Mouse (Mus musculus) layer of hippocampus, postnatal 36 days (tissue): ENCODE results near the gene Ptprcap. TPM values are rescaled to one million over a fixed set of nuclear protein-coding genes. Genes with fewer than 3 reads are reported as not detected.
"Not testable (repeated sequence)": the region's sequence is repeated elsewhere in the genome, so short reads cannot be mapped to it uniquely, and the experiment has no call there.

ENCODE experiments used
- DNase-seq, 2 experiments: peaks; one replicate each; pipeline ENCODE4 v3.0.0; 2022
- total RNA-seq, 2 experiments: library from RNA; stranded (reverse); gene quantifications; 2 replicates each; pipeline ENCODE4 v1.2.3; 2021

Gene Ptprcap
- total RNA-seq: 1 to 10 TPM; 1.6 to 3.8 TPM

DNA sequence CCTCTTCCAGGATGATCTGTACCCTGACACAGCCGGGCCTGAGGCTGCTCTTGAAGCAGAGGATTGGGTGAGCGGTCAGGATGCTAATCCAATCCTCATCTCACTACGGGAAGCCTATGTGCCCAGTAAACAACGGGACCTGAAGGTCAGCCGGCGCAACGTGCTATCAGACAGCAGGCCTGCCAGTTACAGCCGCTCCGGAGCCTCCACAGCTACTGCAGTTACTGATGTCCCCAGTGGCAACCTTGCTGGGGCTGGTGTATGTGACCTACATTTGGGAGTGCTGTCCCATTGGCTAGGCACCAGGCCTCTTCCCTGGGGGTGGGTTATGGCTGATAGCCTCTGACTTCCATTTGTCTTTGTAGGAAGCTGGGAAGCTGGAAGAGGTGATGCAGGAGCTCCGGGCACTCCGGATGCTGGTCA is at the start of gene Ptprcap:
Ptprcap (plus strand) TSS at position 373 of the 423 bp plus-strand sequence.
- no peak for DNase-seq

DNA sequence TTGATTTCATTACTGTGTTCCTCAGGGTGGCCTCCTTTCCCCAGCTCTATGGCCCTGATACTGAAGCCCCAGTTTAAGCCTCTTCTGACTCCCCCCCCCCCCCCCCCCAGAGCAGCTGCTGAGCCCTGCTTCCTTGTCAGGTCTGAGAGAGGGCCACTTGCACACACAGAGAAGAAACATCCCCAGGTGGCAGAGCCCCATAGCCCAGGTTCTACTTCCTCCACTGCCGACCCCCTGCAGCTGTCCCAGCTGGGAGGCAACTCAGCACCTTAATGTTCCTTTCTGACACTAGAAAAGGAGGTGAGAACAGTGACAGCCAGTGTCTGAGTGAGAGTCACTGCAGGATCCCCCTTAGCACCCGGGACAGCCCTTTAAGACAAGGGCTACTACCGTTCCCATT is 49.6 kb upstream of the Ptprcap start:
- DNase-seq: no peak

DNA sequence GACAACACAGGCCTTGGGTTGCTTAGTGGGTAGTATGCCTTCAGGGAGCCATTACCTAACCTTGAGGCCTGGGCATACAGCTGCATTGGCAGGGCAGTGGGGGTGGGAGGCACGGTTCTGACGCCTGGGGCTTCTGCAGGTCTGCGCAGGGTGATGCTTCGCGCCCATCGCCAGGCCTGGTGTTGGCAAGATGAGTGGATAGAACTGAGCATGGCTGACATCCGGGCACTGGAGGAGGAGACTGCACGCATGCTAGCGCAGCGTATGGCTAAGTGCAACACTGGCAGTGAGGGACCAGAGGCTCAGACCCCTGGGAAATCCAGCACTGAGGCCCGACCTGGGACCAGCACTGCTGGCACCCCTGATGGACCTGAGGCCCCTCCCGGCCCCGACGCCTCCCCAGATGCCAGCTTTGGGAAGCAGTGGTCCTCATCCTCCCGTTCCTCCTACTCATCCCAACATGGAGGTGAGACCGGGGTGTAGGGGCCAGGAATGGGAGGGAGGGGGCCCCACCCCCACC is 48.7 kb upstream of the Ptprcap start:
- DNase-seq: no peak

DNA sequence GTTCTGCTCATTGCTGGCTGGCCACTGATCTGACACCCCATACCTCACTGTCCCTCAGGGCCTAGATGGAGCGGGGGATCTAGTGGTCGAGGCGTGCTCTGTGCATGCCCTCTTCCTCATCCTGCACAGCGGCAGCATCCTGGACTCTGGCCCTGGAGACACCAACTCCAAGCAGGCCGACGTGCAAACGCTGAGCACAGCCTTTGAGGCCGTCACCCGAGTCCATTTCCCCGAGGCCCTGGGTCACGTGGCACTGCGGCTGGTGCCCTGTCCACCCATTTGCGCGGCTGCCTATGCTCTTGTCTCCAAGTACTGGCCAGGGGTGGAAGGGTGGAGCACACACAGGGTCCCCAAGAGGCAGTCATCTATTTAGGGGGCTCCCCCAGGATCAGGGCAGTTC is 46.8 kb upstream of the Ptprcap start:
- DNase-seq: no peak

DNA sequence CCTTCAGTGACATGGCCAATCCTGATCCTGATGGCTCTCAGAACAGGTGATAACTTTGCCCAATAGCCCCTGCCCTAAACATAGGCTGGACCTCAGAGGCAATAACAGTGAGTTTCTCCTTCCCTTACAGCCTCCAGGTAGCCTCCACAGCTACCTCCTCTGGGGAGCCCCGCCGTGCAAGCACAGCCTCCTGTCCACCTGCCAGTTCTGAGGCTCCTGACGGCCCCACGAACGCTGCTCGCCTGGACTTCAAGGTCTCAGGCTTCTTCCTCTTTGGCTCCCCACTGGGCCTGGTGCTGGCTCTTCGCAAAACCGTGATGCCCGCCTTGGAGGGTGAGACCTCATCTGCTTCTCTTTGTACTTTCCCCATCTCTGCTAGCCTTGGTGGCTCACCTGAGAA is 44.9 kb upstream of the Ptprcap start:
- no peak for DNase-seq

DNA sequence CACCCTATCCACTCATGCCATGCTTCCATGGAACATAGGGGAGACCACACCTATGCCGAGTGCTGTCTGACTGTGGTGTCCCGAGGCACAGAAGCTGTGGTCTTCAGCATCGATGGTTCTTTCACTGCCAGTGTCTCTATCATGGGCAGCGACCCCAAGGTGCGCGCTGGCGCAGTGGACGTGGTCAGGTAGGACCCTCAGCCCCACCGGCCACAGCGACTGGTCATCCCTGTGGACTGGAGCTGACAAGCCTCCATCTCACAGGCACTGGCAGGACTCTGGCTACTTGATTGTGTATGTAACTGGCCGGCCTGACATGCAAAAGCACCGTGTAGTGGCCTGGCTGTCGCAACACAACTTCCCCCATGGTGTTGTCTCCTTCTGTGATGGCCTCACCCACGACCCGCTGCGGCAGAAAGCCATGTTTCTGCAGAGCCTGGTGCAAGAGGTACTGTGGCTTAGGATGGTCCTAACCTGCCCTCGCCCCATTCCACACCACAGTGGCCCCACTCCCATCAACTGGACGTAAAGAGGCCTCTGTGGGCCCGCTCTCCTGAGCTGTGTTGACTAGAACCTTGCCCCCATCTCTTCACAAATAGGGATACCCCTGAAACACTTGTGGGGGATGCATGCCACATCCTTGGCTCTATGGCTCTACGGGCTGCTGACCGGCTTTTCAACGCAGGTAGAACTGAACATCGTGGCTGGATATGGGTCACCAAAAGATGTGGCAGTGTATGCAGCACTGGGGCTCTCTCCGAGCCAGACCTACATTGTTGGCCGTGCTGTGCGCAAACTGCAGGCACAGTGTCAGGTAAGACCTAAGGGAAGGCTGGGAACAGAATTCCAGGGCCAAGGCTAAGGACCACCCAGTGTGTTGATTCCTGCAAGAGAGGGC is 41.1 kb upstream of the Ptprcap start:
- DNase-seq: no peak

DNA sequence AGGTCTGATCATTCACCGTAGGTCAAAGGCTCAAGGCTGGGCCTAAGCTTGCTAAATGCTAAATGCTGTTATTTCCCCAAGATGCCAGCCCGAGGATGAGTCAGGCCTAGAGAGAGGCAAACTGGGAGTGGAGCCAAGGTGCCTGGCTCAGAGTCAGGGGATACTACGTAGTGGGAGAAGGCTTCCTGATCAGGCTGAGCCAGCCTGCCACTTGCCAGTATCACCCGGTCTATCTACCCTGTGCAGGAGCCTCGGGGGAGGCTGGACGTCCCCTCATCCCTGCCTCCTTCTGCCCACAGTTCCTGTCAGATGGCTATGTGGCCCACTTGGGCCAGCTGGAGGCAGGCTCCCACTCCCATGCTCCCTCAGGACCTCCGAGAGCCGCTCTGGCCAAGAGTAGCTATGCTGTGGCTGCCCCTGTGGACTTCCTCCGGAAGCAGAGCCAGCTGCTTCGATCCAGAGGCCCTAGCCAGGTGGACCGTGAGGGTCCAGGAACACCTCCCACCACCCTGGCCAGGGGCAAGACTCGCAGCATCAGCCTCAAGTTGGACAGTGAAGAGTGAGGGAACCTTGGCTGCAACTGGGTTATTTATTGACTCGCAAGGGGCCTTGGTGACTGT is 40.1 kb upstream of the Ptprcap start:
- peak; percentile 74 to 81 for DNase-seq

DNA sequence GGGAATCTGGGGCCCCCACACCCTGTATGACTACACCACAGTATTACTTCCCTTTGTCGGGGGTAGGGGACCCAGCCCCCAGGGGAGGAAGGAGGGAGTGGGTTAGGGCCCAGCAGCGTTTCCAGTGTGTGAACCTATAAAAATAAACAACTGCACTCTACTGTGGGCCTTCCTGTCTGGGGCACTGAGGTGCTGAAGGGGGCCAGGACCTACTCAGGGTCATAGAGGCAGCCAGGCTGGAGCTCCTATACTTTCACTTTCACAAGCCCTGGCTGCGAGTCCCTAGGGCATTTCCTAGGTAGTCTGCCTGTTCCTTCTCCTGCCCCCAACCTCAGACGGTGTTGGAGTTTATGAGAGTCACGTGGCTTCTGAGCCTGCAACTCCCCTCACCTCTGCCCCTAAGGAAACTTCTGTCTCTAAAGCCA is 39.6 kb upstream of the Ptprcap start:
- DNase-seq: no peak

DNA sequence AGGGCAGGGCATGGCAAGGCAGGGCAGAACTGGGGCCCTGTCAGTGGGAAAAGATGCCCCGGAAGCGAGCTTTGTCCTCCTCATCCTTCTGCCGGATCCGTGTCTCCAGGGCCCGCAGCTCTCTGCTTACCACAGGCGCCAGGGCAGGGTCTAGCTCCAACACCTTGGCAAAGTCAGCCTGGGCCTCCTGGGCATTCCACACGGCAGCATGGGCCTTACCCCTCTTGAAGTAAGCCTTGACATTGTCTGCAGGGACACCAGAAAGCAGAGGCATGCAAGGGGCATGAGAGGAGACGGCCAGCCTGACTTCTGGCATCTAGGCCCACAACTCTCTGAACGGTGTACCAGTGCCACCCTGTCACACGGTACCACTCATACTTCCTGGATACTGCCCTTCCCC is 38.9 kb upstream of the Ptprcap start:
- DNase-seq: no peak

DNA sequence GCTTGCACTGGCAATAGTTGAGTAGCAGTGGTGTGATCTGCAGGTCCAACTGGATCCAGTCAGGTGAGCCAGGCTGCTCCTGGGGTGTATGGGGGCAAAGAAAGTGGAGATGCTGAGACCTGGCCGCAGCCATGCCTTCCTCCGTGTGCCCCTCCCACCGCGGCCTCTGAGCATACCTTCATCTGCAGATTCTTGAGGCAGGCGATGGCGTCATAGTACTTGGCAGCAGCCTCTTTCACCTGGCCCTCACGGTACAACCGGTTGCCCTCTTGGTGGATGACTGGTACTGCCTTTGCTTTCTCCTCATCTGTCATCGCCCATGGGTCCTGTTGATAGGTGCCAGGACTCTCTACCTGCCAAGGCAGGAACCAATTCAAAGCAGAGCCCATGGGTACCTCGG is 38.3 kb upstream of the Ptprcap start:
- DNase-seq: no peak

DNA sequence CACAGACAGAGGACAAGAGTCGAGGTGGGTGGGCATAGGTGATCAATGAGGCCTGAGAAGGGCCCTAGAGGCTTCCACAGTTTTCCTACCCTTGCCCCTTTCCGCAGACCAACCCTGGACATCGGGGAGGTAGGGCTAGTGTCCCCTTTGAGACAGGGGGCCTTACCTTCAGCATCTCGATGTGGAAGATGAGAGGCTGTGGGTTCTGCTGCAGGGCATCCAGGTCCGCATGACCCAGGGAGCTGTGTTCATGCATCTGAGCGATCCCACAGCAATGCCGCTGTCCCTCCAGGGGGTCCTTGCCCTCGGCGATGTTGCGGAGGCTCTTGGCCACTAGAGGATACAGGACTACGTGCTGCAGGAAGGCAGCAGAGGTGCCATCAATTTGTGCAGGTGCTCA is 37.6 kb upstream of the Ptprcap start:
- no peak for DNase-seq

DNA sequence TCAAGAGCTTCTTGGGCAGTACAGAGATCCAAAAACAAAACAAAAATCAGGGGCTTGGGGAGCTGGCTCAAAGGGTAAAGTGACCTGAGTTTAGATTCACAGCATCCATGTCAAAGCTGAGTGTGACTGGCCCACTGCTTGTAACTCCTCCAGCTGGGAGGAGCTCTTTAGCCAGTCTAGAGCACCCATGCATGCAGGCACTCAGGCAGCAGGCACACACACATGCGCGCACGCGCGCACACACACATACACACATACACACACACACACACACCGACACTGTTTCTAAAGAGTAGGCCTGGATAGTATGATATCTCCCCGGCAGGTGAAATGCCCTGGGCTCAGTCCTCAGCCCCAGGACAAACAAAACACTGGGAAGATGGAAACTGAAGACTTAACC is 36.4 kb upstream of the Ptprcap start:
- no peak for DNase-seq

DNA sequence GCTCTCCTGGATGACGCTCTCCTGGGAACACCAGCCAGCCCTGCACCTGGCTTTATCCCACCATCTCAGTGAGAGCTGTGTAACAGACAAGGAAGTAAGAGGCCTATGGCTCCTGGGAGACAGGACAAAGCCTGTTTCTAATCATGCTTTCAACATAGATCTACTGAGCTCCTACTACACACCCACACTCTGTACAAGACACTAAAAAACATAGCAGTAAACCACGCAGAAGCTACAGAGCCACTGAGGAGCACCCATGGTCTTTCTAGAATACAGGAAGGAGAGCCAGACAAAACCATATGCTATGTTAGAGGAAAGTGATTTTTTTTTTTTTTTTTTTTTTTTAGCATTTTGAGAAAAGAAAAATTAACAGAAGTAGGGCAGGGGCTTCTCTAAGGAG is 35.1 kb upstream of the Ptprcap start:
- DNase-seq: no peak

DNA sequence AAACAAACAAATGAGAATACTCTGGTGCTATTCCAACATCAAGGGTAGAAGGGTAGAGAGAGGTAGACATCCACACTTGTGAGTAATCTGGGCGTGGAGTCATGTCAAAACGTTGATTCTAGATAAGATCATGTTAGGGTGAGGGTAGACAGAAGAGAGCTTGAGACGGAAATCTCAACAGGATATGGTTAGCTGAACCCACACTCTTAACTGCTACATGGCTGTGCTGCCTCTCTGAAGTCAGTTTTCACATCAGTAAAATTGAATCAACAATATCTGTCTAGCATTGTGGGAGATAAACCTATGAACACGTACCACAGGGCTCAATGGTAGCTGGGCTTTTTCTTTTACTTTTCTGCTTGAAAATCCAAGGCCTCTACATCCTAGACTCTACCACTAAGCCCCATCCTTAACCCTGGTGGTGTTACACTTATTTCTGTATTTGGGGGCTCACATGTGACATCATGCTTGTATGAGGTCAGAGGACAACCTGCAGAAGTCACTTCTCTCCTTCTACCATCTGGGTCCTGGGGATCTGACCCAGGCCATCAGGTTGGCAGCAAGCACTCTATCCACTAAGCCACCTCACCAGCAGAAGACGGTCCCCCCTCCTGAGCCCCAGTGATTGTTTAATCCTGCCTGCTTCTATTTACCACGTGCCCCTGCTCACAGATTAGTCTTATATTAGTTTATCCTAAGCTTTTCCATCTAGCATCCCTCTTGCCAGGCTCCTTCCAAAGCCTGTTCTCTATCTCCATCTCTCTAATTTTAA is 33.5 kb upstream of the Ptprcap start:
- no peak for DNase-seq

DNA sequence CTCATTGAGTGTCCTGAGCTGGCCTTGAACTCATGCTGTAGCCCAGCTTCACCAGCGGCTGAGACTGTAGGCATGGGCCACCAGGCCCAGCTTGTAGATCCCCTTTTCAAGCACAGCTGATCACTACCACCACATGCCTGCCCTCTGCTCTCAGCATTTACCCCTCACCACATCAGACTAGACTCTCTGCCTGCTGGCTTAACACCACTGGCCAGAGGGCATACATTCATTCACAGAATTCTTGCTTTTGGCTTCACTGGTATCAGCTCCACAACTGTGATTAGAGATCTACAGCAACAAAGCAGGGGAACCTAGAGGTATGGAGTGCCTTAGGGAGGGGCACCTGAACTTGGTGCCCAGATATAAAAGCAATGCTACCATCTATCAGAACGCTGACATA is 32.9 kb upstream of the Ptprcap start:
- no peak for DNase-seq

DNA sequence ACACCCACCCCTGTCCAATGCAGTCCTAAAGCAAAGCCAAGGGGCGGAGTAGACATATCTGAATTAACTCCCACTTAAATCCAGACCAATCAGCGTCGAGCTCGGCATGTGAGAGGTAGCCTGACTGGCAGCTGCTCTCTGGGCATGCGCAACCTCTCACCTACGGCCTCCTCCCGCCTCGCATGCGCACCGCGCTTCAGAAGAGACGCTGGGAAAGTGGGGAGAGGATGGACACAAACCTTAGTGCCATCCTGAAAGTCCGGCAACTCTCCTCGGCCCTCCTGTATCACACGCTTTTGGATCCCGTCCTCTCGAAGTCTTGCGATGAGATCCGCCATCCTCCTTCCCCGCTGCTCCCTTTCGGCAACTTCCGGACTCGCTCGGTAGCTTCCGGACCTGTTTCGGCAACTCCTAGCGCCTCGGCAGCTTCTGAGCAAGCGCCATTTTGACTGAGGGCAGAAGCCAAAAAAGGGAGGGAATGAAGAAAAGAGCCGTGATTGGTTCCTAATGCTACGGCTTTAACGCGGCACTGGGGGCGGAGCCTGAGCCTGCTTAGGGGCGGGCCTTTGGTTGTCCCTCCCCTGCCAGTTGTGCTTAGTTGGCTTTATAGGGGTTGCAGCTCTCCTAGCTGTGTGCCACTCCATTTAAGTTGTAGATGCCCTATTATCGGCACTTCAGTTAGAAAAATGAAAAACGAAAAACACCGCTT is 32.2 kb upstream of the Ptprcap start:
- DNase-seq: peak; percentile 96

DNA sequence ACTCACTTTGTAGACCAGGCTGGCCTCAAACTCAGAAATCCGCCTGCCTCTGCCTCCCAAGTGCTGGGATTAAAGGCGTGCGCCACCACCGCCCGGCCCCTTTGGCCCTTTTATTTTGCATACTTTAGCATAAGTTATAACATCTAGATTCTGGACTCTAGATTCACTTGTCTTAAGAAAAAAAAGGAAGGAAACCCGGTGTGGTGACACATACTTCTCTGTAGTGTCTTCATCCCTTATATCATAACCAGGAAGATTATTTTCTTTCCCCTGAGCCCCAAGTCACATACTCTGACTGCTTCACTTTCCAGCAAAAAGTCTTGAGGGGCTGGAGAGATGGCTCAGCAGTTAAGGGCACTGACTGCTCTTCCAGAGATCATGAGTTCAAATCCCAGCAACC is 31.5 kb upstream of the Ptprcap start:
- DNase-seq: not testable (repeated sequence)

DNA sequence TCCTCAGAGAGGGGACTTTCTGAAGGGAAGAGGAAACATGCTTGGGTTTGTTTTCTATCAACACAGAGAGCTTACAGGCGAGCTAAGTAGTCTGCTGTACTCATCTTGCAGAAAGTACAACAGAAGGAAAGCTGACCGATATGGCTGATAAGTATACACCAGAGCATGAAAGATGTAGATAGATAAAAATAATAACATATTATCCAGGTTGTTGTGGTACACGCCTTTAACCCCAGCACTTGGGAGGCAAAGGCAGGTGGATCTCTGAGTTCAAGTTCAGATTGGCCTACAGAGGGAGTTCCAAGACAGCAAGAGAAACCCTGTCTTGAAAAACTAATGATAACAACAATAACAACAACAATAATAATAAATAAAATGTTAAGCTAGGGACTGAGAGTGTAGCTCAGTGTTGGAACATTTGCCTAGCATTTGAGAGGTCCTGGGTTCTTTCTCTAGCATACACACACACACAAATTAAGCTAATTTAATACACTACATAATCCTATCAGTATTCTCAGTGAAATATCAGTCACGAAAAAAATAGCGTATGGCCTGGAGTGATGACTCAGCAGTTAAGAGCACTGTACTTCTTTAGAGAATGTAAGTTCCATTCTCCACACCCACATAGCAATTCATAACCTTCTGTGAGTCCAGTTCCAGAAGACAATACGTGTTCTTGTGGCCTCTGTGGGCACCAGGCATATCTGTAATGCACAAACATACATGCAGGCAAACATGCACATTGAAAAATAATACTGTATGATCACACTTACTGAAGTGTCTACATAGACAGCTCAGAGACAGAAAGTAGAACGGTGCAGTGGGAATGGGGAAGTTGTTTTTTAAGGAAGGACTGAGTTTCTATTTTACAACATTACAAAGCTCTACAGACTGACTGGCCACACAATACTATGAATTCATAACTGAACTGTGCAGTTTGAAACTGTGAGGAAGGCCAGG is 30.7 kb upstream of the Ptprcap start:
- no peak for DNase-seq

DNA sequence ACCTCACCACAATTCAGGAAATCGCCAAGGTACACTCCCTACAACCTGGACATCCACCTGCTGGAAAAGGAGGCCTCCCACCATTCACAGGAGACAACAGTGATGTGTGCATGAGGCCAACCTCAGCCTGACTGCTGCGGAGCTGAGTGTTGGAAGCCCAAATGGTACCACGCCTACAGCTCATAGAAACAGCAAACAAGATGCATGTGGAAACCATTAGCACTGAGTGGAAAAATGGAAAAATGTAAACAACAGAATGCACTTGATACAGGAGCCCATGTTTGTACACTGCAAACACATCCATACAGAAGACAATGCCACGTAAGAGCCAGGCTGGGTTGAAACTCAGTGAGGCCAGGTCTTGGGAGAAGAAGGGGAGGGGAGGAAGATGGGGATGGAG is 29.0 kb upstream of the Ptprcap start:
- no peak for DNase-seq

DNA sequence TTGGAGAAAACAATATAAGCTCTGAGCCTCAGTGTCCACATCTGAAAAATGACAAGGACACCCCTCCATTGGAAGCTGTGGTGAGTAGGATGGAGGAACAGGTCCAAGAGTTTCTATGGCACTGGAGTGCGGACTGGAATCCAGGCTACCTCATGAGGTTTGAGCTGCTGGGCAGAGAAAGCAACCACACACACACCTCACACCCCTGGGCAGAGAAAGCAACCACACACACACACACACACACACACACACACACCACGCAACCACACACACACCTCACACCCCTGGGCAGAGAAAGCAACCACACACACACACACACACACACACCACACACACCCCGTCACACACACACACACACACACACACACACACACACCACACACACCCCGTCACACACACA is 28.1 kb upstream of the Ptprcap start:
- not testable (repeated sequence) for DNase-seq
